Comparison of ENCODE assay signal across 1 mouse cellular context in the genomic region with DNA sequence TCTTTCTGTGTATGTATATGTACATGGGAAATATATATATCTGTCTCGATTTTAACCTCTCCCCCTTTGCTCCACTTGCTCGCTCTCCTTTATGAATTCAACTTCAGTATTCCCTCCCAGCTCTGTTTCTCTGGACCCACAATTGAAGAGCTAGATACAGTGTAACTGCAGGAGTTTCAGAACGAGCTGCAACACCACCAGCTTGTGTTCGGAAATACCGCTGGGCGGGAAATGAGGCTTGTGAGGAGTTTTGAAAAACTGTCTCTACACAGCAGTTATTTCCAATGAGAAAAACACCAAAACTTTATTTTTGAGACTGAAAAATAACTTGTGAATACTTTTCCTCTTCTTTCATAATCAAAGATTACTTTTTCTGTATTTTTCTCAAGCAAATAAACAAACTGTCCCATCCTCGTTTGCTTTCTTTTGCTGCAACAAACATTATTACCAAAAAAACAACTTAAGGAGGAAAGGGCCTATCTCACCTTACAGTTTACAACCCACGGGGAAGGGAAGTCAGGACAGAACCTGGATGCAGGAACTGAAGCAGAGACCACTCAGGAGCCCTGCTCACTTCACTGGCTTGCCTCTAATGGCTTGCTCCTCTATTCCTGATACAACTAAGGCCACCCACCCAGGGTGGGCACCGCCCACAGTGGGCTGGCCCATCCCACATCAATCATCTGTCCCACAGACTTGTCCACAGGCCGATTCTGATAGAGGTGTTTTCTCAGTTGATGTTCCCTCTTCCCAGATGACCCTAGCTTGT.
TF ChIP-seq lines count a peak whose summit lies in the region.

No protein-coding gene starts in this region.

TF ChIP-seq in MEL, 35 proteins besides CTCF, POLR2A, EP300 and RAD21 (continued from another document):
- TF ChIP-seq NELFE (IDR thresholded peaks at IDR 0.05; ENCODE audit: low read depth, low read length), result peak; percentile 98
- TF ChIP-seq MYC (IDR thresholded peaks at IDR 0.05; ENCODE audit: low read depth, low read length), result peak; percentile 67; the same call in 1 of the 2 replicates
- peak; percentile 93; the same call in 1 of the 2 replicates for TF ChIP-seq POLR2AphosphoS5 (IDR thresholded peaks at IDR 0.05; ENCODE audit: borderline replicate concordance, low read depth, low read length)
- peak; percentile 98 for TF ChIP-seq POLR2AphosphoS2 (IDR thresholded peaks at IDR 0.05; ENCODE audit: low read length)
- peak; percentile 98 for TF ChIP-seq ZMIZ1 (IDR thresholded peaks at IDR 0.05; ENCODE audit: low read depth, low read length)
- TF ChIP-seq MEF2A (IDR thresholded peaks at IDR 0.05; ENCODE audit: extremely low read depth, insufficient replicate concordance, low read depth, low read length, poor library complexity, severe bottlenecking), result no peak
- TF ChIP-seq USF2 (IDR thresholded peaks at IDR 0.05; ENCODE audit: borderline replicate concordance in 1 of 2, insufficient read depth in 1 of 2, low read depth in 1 of 2, low read length in 2 of 2), result no peak
- peak; percentile 26; the same call in 1 of the 2 replicates for TF ChIP-seq KAT2A (conservative IDR thresholded peaks at IDR 0.05; ENCODE audit: low read depth, low read length)
- peak; percentile 45 for TF ChIP-seq ELF1 (IDR thresholded peaks at IDR 0.05; ENCODE audit: low read depth, low read length)
- no peak for TF ChIP-seq SMC3 (IDR thresholded peaks at IDR 0.05; ENCODE audit: low read depth, low read length)
